Mouse (Mus musculus) ES-E14 (cell line): ENCODE data around the gene Exosc5. TPM values are rescaled to one million over a fixed set of nuclear protein-coding genes. Genes with fewer than 3 reads are reported as not detected.

Experiments
- DNase-seq: peaks from one replicate; pipeline ENCODE4 v3.0.0-alpha.2; 2013; ENCODE audit warnings: low read depth, low spot score
- H3K27ac ChIP-seq: 2 replicates; pipeline ENCODE4 v1.5.1; 2012; ENCODE audit warnings: low read depth, mild to moderate bottlenecking, low read length, moderate library complexity, mixed read lengths; ENCODE audit not compliant: poor library complexity, insufficient read depth, severe bottlenecking
- H3K36me3 ChIP-seq: 2 replicates; pipeline ENCODE4 v1.6.1; 2012; ENCODE audit warnings: mild to moderate bottlenecking, low read length, moderate library complexity, mixed read lengths; ENCODE audit not compliant: control insufficient read depth, poor library complexity, insufficient read depth, severe bottlenecking
- H3K4me1 ChIP-seq, 2 experiments: fragments of 150-350 bp in 1 of 2; sonication (generic) in 1 of 2; 2 replicates each; pipeline ENCODE4 v1.6.1; 2012; ENCODE audit warnings: low read length in 2 of 2, mild to moderate bottlenecking in 1 of 2, mixed read lengths in 1 of 2; ENCODE audit not compliant: control insufficient read depth in 2 of 2, insufficient read depth in 2 of 2, poor library complexity in 1 of 2
- H3K4me3 ChIP-seq, 2 experiments: fragments of 150-350 bp in 1 of 2; sonication (generic) in 1 of 2; 2 replicates each; pipeline ENCODE4 v1.5.1; 2012; ENCODE audit warnings: low read length in 2 of 2, low read depth in 1 of 2, mild to moderate bottlenecking in 1 of 2, mixed read lengths in 1 of 2; ENCODE audit not compliant: insufficient read depth in 1 of 2, poor library complexity in 1 of 2, severe bottlenecking in 1 of 2
- H3K9ac ChIP-seq: 2 replicates; pipeline ENCODE4 v1.6.1; 2012; ENCODE audit warnings: low read depth, mild to moderate bottlenecking, low read length, mixed read lengths; ENCODE audit not compliant: poor library complexity, insufficient read depth, severe bottlenecking
- H3K9me3 ChIP-seq: fragments of 150-350 bp; sonication (generic); 2 replicates; pipeline ENCODE4 v1.6.1; 2012; ENCODE audit warnings: low read depth, mild to moderate bottlenecking, low read length; ENCODE audit not compliant: control insufficient read depth, insufficient read depth
- CHD2 ChIP-seq: IDR thresholded peaks from 2 replicates; pipeline ENCODE4 v1.6.1; 2014; ENCODE audit warnings: mild to moderate bottlenecking, low read depth, low read length, inconsistent platforms
- HCFC1 ChIP-seq: IDR thresholded peaks from 2 replicates; pipeline ENCODE4 v1.6.1; 2012; ENCODE audit warnings: low read length, inconsistent platforms, borderline replicate concordance; ENCODE audit not compliant: insufficient read depth
- MAFK ChIP-seq: IDR thresholded peaks from 2 replicates; pipeline ENCODE4 v1.6.1; 2014; ENCODE audit warnings: mild to moderate bottlenecking, low read depth, low read length, inconsistent platforms; ENCODE audit not compliant: insufficient read depth
- ZC3H11A ChIP-seq: IDR thresholded peaks from 2 replicates; pipeline ENCODE4 v1.6.1; 2012; ENCODE audit warnings: low read depth, mild to moderate bottlenecking, inconsistent platforms, low read length, borderline replicate concordance
- ZNF384 ChIP-seq: IDR thresholded peaks from 2 replicates; pipeline ENCODE4 v1.6.1; 2012; ENCODE audit warnings: low read depth, low read length, inconsistent platforms
- in situ Hi-C, 2 experiments: fragments of 600-800 bp; cut with MboI; formaldehyde crosslinking; loops; one replicate each; pipeline ENCODE4 v1.15.1; 2025; ENCODE audit warnings: low sequenced_read_pairs in 2 of 2, inconsistent platforms in 1 of 2; ENCODE audit not compliant: unreplicated experiment in 2 of 2
- total RNA-seq: library from RNA; depleted of rRNA; stranded (reverse); fragments of 300-350 nt; gene quantifications from 2 replicates; pipeline ENCODE4 v1.2.3, GENCODE M21; 2012

Gene Exosc5
- total RNA-seq, 1 experiment: 170 TPM

DNA sequence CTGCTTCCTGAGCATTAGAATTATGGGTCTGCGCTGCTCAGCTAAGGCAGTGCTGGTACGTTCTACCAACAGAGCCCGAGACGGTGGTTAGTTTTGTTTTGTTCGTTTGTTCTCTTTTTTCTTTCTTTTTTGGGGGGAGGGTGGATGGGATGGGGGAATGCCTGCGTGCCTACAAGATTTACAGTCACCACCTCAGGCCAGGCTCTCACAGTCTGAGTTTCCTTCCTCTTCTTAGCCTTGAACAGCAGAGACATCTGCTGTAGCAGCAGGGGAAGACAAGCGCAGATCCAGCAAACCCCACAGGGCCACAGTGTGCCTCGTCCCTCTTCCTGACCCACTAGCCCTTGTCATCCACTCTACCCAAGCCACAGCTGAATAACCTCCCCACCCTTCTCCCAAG is 7.7 kb upstream of the Exosc5 start:
- H3K4me3 ChIP-seq: no peak overlapping the region
- in situ Hi-C loops: no loop called here
- no peak for DNase-seq
- H3K36me3 ChIP-seq: peaks cover 2% of the 10 kb centered on the region; the same call in 1 of the 2 replicates
- no peak for TF ChIP-seq ZC3H11A
- TF ChIP-seq MAFK: no peak
- no peak for TF ChIP-seq HCFC1
- TF ChIP-seq ZNF384: no peak
- no peak for TF ChIP-seq CHD2
- H3K9ac ChIP-seq: 0 out of 2 replicates have a peak overlapping the region, but pooled peaks have one; percentile 8
- H3K27ac ChIP-seq: no peak overlapping the region
- H3K4me1 ChIP-seq: peaks cover 0 to 12% of the 10 kb centered on the region in 2 experiments; a peak in 2 of 4 replicates
- no peaks in the 10 kb centered on the region for H3K9me3 ChIP-seq

DNA sequence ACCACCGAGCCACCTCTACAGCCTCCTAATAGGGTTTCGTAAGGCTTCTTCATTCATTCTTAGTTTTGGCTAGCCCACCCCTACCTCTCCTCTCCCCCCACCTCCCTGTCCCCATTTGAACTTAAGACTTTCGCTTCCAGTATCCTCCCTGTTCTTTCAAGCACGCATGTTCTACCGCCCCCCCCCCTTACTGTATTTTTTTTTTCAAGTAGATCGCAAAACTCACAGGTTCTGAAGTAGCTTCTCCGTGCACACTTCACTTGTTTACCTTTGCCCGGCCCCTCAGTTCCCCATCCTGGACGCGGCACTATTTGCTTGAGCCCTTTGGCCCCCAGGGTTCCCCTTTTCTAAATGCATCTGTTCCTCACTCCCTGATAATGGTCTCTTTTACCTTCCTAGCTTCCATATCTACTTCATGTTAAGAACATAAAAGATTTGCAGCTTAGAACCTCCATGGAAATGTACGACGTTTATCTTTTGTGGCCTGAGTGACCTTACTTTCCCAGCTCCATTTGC is 6.7 kb upstream of the Exosc5 start:
- H3K9ac ChIP-seq: no peak overlapping the region
- no peak for DNase-seq
- H3K9me3 ChIP-seq: no peaks in the 10 kb centered on the region
- no peak overlapping the region for H3K4me3 ChIP-seq
- H3K27ac ChIP-seq: no peak overlapping the region
- in situ Hi-C loops: no loop called here
- peaks cover 0 to 12% of the 10 kb centered on the region in 2 experiments; a peak in 2 of 4 replicates for H3K4me1 ChIP-seq
- H3K36me3 ChIP-seq: peaks cover 2% of the 10 kb centered on the region; the same call in 1 of the 2 replicates
- TF ChIP-seq MAFK (no peak), ZC3H11A (no peak), HCFC1 (no peak), CHD2 (no peak), ZNF384 (no peak)

DNA sequence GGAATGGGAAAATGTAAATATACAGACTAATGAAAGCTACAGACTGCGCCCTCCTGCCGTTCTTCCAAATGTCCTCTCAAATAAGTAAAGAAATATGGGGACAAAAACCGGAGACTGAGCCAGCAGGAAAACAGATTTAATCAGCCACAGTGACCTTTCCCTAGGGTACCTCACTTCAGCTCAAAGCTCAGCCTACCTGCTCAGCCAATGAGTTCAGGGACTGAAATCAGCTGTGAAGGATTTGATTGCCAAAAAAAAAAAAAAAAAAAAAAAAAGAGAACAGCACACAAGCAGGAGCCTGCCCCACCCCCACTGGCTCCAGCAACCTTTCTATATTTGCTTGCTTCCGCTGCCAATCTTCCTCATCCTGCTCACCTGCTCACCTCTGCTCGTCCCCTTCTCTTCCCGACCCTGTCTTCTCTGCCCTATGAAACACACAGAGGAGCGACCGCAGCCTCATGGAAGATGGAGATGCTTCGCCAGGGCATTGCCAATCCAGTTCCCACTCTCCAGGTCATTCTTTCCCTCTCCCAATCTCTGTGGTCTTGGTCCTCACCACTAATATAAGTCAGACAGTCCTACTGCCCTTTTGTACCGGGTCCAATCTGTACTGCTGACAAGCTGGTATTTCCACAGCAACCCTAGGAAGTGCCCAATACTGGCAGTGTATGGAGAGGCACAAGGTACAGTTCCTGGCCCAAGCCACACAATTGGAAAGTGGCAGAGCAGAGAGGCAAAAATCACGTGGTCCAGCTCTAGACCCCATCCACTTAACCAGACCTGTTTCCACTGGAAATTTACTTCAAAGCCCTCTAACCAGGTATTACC is 3.1 kb upstream of the Exosc5 start:
- Histone ChIP-seq H3K9me3 (no peaks in the 10 kb centered on the region), H3K9ac (peak overlapping the region; percentile 56), H3K27ac (peak overlapping the region; percentile 76; the same call in 1 of the 2 replicates), H3K4me3 (peak overlapping the region; percentile 14 to 33; a peak in 2 of 4 replicates), H3K4me1 (peaks cover 6 to 12% of the 10 kb centered on the region in 2 experiments; a peak in 3 of 4 replicates), H3K36me3 (peaks cover 4% of the 10 kb centered on the region; the same call in 1 of the 2 replicates)
- in situ Hi-C loops: no loop called here
- DNase-seq: no peak
- TF ChIP-seq ZNF384 (peak; percentile 89), HCFC1 (no peak), ZC3H11A (no peak), CHD2 (no peak), MAFK (no peak)

DNA sequence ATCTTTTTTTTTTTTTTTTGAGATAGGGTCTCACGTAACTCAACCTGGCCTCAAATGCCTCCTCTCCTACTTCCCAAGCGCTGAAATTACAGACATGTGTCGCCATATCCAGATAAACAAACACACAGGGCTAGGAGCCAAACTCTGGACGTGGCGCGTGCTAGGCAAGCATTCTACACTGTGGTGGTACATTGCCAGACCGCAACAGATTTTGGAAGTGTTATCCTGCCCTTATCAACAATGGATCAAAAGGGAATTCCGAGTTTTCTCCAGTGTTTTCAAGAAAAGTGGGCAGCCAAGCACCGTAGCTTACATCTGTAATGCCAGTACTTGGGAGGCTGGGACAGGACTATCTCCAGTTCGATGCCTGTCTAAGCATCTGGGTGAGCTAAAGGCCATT is 1.2 kb upstream of the Exosc5 start:
- peak overlapping the region; percentile 66 for H3K9ac ChIP-seq
- no peaks in the 10 kb centered on the region for H3K9me3 ChIP-seq
- H3K4me1 ChIP-seq: peaks cover 6 to 11% of the 10 kb centered on the region in 2 experiments; a peak in 3 of 4 replicates
- peaks cover 17% of the 10 kb centered on the region for H3K36me3 ChIP-seq
- no peak for DNase-seq
- in situ Hi-C loops: no loop called here
- H3K4me3 ChIP-seq: peak overlapping the region; percentile 84 to 86
- TF ChIP-seq MAFK (no peak), HCFC1 (no peak), ZNF384 (no peak), ZC3H11A (no peak), CHD2 (no peak)
- H3K27ac ChIP-seq: no peak overlapping the region

DNA sequence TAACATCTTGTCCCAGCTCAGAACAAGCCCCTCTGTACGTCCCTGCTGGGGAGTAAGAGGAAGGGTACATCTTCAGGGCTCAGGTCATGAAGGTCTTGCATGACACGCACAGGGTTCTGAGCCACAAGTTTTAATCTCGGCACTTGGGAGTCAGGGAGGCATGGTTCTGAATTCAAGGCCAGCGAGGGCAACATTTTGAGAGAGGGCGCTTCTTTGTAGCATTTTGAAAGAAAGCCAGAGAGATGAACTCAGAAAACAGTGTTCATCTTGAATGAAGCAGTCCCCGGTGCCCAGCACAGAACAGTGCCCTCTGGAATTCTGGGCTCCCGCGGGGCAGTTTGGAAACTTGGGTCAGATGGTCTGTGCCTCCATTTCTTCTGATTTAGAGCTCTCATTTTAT is 7.4 kb downstream of the Exosc5 start:
- H3K4me3 ChIP-seq: no peak overlapping the region
- H3K4me1 ChIP-seq: peaks cover 5 to 41% of the 10 kb centered on the region in 2 experiments
- no peaks in the 10 kb centered on the region for H3K9me3 ChIP-seq
- DNase-seq: no peak
- H3K9ac ChIP-seq: no peak overlapping the region
- TF ChIP-seq CHD2 (no peak), HCFC1 (no peak), ZNF384 (no peak)
- peaks cover 70% of the 10 kb centered on the region for H3K36me3 ChIP-seq
- in situ Hi-C loops: no loop called here
- H3K27ac ChIP-seq: no peak overlapping the region
